Mouse (Mus musculus): ENCODE data around the gene Hcn4. TPM values are rescaled to one million over a fixed set of nuclear protein-coding genes. Genes with fewer than 3 reads are reported as not detected.

Hcn4 gene
- total RNA-seq, 2 experiments from 2014 or later, result 1.3 to 1.7 TPM

GRCm38 (mm10) chr9:58902869-58903585 is 79.8 kb downstream of the Hcn4 start:
- H3K27ac ChIP-seq, result no peak overlapping the region
- H3K4me3 ChIP-seq, result no peak overlapping the region
- TF ChIP-seq CTCF (conservative IDR thresholded peaks at IDR 0.05), result peak; percentile 92
- peak; percentile 46 to 74 for DNase-seq (ENCODE audit: low spot score in 2 of 2)

Other genes with a start within 250 kb of the Hcn4 start
- 100 to 1,000 TPM; 834 to 835 TPM for gene Nptn, start 241.2 kb upstream of the Hcn4 start, total RNA-seq (2021)
- gene Rec114, start 79.4 kb upstream of the Hcn4 start, total RNA-seq (2021), result 1 to 10 TPM in 1 of 2 experiments, not detected in 1; 1.5 TPM
- 10 to 100 TPM; 78.8 to 81.5 TPM for gene Neo1, start 213.0 kb downstream of the Hcn4 start, total RNA-seq (2021)

Measured in layer of hippocampus, adult 2 months (tissue).